Mouse (Mus musculus) thymus, postnatal 14 days (tissue): Measurements from ENCODE around the gene Sdc3.

Experiments used
- DNase-seq: peaks from one replicate; pipeline ENCODE4 v3.0.0; 2021

Sdc3 gene

GRCm38 (mm10) chr4:130794771-130795170 lies 2.4 kb downstream of the Sdc3 start:
- DNase-seq: no peak

- DNase-seq: no peak
These were observed 3.6 kb downstream of the Sdc3 start for GRCm38 (mm10) chr4:130795970-130796369.

- DNase-seq: no peak
These were observed 5.1 kb downstream of the Sdc3 start for GRCm38 (mm10) chr4:130797201-130798051.

- DNase-seq: no peak
These were observed 6.1 kb downstream of the Sdc3 start for GRCm38 (mm10) chr4:130798416-130798815.

- DNase-seq: no peak
These were observed 6.8 kb downstream of the Sdc3 start for GRCm38 (mm10) chr4:130799118-130799517.

- no peak for DNase-seq
These were observed 7.2 kb downstream of the Sdc3 start for GRCm38 (mm10) chr4:130799582-130799981.

- no peak for DNase-seq
These were observed 7.8 kb downstream of the Sdc3 start for GRCm38 (mm10) chr4:130800147-130800546.

GRCm38 (mm10) chr4:130801198-130801597 lies 8.9 kb downstream of the Sdc3 start:
- DNase-seq: no peak

GRCm38 (mm10) chr4:130801624-130802329 lies 9.4 kb downstream of the Sdc3 start:
- no peak for DNase-seq

GRCm38 (mm10) chr4:130803591-130803990 lies 11.3 kb downstream of the Sdc3 start:
- no peak for DNase-seq

GRCm38 (mm10) chr4:130804292-130804691 lies 12.0 kb downstream of the Sdc3 start:
- no peak for DNase-seq

- DNase-seq: no peak
These were observed 12.5 kb downstream of the Sdc3 start for GRCm38 (mm10) chr4:130804771-130805361.

GRCm38 (mm10) chr4:130805746-130806145 lies 13.4 kb downstream of the Sdc3 start:
- DNase-seq: no peak

GRCm38 (mm10) chr4:130806746-130807145 lies 14.4 kb downstream of the Sdc3 start:
- DNase-seq: no peak

- DNase-seq: no peak
These were observed 17.4 kb downstream of the Sdc3 start for GRCm38 (mm10) chr4:130809784-130810183.

- DNase-seq: no peak
These were observed 18.5 kb downstream of the Sdc3 start for GRCm38 (mm10) chr4:130810845-130811244.

- no peak for DNase-seq
These were observed 19.0 kb downstream of the Sdc3 start for GRCm38 (mm10) chr4:130811385-130811784.

GRCm38 (mm10) chr4:130813958-130814357 lies 21.6 kb downstream of the Sdc3 start:
- no peak for DNase-seq

- no peak for DNase-seq
These were observed 22.5 kb downstream of the Sdc3 start for GRCm38 (mm10) chr4:130814742-130815330.

GRCm38 (mm10) chr4:130815860-130816259 lies 23.5 kb downstream of the Sdc3 start:
- DNase-seq: no peak

- DNase-seq: no peak
These were observed 27.5 kb downstream of the Sdc3 start for GRCm38 (mm10) chr4:130819806-130820205.

GRCm38 (mm10) chr4:130820594-130821255 lies 28.4 kb downstream of the Sdc3 start:
- DNase-seq: no peak
